Mouse (Mus musculus) kidney, postnatal 4 days (tissue): ENCODE data around the gene Bsdc1.
A peak's percentile ranks its signal among the peaks of the same experiment; 100 is the strongest.
"Not testable (repeated sequence)": the region's sequence is repeated elsewhere in the genome, so short reads cannot be mapped to it uniquely, and the experiment has no call there.

Source experiments
- DNase-seq, 2 experiments: peaks; one replicate each; pipeline ENCODE4 v3.0.0; 2021; ENCODE audit warnings: mixed read lengths in 2 of 2

The Bsdc1 gene

GRCm38 (mm10) chr4:129514300-129514898 is 53.0 kb downstream of the Bsdc1 start:
- DNase-seq = peak; percentile 85 to 89

GRCm38 (mm10) chr4:129516925-129517324 is 55.5 kb downstream of the Bsdc1 start:
- DNase-seq = peak; percentile 63 to 75

- DNase-seq = no peak
These were observed 57.1 kb downstream of the Bsdc1 start for GRCm38 (mm10) chr4:129518519-129518918.

- DNase-seq = no peak
These were observed 64.0 kb downstream of the Bsdc1 start for GRCm38 (mm10) chr4:129525338-129525737.

GRCm38 (mm10) chr4:129525889-129526288 is 64.5 kb downstream of the Bsdc1 start:
- DNase-seq = no peak

- not testable (repeated sequence) for DNase-seq
These were observed 67.5 kb downstream of the Bsdc1 start for GRCm38 (mm10) chr4:129528901-129529300.
